Mouse (Mus musculus) testis, adult 2 months (tissue): ENCODE measurements around the gene Rassf4.

Experiments used
- CTCF ChIP-seq: fragments of 200-500 bp; IDR thresholded peaks from 2 replicates; pipeline ENCODE4 v1.5.1; 2012; ENCODE audit warnings: low read depth, mild to moderate bottlenecking, inconsistent platforms, low read length, moderate library complexity; ENCODE audit not compliant: control insufficient read depth, insufficient read depth, insufficient replicate concordance
- POLR2A ChIP-seq: fragments of 200-500 bp; IDR thresholded peaks from 2 replicates; pipeline ENCODE4 v1.6.1; 2012; ENCODE audit warnings: low read depth, mild to moderate bottlenecking, inconsistent platforms, low read length, moderate library complexity; ENCODE audit not compliant: control insufficient read depth

GRCm38 (mm10) chr6:116674283-116674886 is 633 bp upstream of the Rassf4 start:
- TF ChIP-seq CTCF (no peak), POLR2A (no peak)
